Mouse (Mus musculus) ES-E14 (cell line): ENCODE results near the gene Col6a4.

Source experiments
- CHD2 ChIP-seq: IDR thresholded peaks from 2 replicates; pipeline ENCODE4 v1.6.1; 2014; ENCODE audit warnings: mild to moderate bottlenecking, low read depth, low read length, inconsistent platforms
- ZC3H11A ChIP-seq: IDR thresholded peaks from 2 replicates; pipeline ENCODE4 v1.6.1; 2012; ENCODE audit warnings: low read depth, mild to moderate bottlenecking, inconsistent platforms, low read length, borderline replicate concordance
- ZNF384 ChIP-seq: IDR thresholded peaks from 2 replicates; pipeline ENCODE4 v1.6.1; 2012; ENCODE audit warnings: low read depth, low read length, inconsistent platforms

DNA sequence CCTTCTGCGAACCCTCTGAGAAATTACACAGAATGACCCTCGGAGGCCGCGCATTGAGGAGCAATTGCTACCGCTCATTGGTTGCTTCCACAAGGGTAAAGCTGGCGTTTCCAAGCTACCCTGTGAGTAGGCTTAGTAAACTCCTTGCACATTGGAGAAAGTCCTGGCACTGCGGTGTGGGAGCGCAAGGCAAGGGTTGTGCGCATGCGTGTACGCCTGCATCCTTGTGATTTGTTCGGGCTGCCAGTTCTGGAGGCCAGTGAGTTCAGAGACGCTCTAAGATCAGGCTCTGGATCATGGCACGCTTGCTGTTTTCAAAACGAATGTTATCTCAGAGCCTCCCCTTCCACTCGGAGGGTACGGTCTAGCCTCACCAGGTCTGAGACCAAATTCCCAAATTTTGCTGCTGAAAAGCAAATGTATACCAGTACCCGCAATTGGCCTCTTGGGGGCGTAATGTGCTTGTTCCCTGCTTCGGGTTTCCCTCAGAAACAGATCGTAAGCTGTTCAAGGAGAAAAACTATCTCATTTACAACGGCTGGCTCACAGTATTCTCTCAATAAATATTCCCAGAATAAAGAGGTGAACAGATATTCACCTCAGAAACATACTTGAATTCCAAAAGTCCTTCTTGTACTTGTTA lies 2.9 kb upstream of the Col6a4 start:
- no peak for TF ChIP-seq CHD2
- TF ChIP-seq ZNF384: no peak
- TF ChIP-seq ZC3H11A: no peak
